Mouse (Mus musculus): ENCODE results near the gene Rnps1. TPM values are rescaled to one million over a fixed set of nuclear protein-coding genes. Genes with fewer than 3 reads are reported as not detected.
"Not testable (repeated sequence)": the region's sequence is repeated elsewhere in the genome, so short reads cannot be mapped to it uniquely, and the experiment has no call there.

The Rnps1 gene
- polyA plus RNA-seq, 1 experiment from 2014 or later, result 317 TPM

DNA sequence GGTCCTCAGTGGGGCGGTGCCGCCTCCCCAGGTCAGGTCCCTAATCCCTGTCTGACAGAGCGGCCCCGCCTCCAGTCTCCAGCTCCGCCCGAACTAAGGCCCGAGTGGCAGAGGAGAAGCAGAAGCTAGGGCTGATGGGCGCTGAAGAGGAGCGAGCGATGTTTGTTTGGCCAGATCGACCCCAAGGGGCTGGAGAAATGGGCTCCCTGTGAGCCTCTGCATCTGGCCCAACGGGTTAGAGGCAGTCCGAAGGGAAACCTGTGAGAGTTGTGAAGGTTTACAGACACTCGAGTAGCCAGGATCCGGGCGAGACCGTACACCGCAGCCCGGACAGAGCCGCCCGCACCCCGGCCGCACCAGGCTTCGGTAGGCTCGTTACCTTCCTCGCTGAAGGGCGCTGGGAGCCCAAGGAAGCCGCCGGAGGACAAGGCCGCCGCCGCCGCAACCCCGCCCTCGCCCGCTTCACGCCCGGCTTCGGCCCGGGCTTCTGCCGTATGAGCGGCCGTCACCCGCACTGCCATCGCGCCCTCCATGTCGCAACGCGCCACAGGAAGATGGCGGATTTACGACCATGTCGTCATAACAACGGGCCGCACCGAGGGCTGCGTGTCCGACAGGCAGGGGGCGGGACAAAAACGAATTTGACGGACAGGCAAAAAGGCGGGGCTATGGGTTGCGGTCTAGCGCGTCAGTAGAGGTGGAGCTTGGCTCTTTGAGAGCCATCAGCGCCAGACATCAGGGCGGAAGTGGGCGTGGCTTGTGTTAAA lies 40.6 kb downstream of the Rnps1 start:
- WGBS, result under 1% methylated on average over 67 of the region's 67 CpGs
- Histone ChIP-seq H3K4me2 (peak overlapping the region; percentile 65), H3K9me3 (no peaks in the 10 kb centered on the region), H3K27me3 (no peaks in the 10 kb centered on the region), H3K27ac (peak overlapping the region; percentile 97), H3K4me1 (peaks cover 14% of the 10 kb centered on the region), H3K36me3 (peaks cover 17% of the 10 kb centered on the region), H3K9ac (peak overlapping the region; percentile 95), H3K4me3 (peak overlapping the region; percentile 87)
- peak; percentile 91 for ATAC-seq (ENCODE audit: insufficient number of reproducible peaks, insufficient read depth, low FRiP score, low TSS enrichment, low read depth)

DNA sequence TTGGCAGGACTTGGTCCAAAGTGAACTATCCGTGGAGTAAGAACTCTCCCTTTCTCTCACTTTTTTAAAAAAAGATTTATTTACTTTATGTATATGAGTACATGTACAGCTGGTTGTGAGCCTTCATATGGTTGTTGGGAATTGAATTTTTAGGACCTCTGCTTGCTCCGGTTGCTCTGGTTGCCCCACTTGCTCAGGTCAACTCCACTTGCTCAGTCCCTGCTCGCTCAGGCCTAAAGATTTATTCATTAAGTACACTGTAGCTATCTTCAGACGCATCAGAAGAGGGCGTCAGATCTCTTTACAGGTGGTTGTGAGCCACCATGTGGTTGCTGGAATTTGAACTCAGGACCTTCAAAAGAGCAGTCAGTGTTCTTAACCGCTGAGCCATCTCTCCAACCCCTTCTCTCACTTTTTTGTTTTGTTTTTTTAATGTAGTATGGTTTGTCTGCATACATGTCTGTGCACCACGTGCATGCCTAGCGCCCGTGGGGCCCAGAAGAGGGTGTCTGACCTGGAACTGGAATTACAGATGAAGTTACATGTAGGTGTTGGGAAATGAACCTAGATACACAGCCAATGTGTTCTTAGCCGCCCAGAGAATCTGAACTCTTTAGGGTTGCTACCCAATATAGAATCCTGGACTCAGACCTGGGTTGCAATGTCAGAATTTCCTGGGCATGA lies 41.3 kb downstream of the Rnps1 start:
- not testable (repeated sequence) for H3K27me3 ChIP-seq; H3K9me3 ChIP-seq; H3K9ac ChIP-seq; ATAC-seq (ENCODE audit: insufficient number of reproducible peaks, insufficient read depth, low FRiP score, low TSS enrichment, low read depth); H3K36me3 ChIP-seq
- H3K27ac ChIP-seq, result peak overlapping the region; percentile 97
- peak overlapping the region; percentile 65 for H3K4me2 ChIP-seq
- WGBS, result 47% methylated on average over 10 of the region's 10 CpGs
- peaks cover 14% of the 10 kb centered on the region for H3K4me1 ChIP-seq
- peak overlapping the region; percentile 87 for H3K4me3 ChIP-seq

DNA sequence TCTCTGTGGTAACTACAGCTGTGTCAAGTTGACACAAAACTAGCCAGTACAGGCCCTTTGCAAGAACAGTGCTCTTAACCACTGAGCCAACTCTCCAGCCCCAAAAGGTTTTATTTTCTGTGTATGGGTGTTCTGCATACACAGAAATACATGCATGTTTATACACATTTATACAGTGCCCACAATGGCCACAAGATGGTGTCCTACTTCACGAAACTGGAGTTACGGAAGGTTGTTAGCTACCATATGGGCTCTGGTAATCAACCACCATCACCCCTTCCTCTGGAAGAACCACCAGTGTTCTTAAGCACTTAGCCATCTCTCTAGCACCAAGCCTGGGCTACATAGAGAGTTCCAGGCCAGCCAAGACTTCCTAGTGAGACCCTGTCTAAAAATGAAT lies 47.2 kb downstream of the Rnps1 start:
- no peaks in the 10 kb centered on the region for H3K4me1 ChIP-seq
- H3K27me3 ChIP-seq, result no peaks in the 10 kb centered on the region
- no peak overlapping the region for H3K4me2 ChIP-seq
- no peaks in the 10 kb centered on the region for H3K36me3 ChIP-seq
- no peak overlapping the region for H3K9ac ChIP-seq
- no peak overlapping the region for H3K4me3 ChIP-seq
- ATAC-seq (ENCODE audit: insufficient number of reproducible peaks, insufficient read depth, low FRiP score, low TSS enrichment, low read depth), result no peak
- 67% methylated on average over 2 of the region's 2 CpGs for WGBS
- no peaks in the 10 kb centered on the region for H3K9me3 ChIP-seq
- H3K27ac ChIP-seq, result no peak overlapping the region

DNA sequence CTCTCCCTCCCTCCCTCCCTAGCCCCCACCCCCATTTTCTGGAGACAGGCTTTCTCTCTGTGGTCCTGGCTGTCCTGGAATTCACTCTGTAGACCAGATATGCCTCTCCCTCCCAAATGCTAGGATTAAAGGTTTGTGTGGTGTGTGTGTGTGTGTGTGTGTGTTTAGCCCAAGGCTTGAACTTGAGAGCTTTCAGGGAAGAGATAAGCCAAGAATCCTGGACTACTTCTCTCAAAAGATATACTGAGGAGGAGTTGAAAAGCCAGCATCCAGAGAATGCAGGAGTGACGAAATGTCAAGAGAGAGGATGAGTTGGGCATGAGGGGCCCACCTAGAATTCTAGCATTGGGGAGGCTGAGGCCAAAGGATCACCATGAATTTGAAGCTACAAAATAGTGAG lies 48.6 kb downstream of the Rnps1 start:
- Histone ChIP-seq H3K27me3 (no peaks in the 10 kb centered on the region), H3K27ac (no peak overlapping the region), H3K4me2 (no peak overlapping the region), H3K36me3 (no peaks in the 10 kb centered on the region), H3K9ac (no peak overlapping the region), H3K4me3 (no peak overlapping the region), H3K4me1 (no peaks in the 10 kb centered on the region), H3K9me3 (no peaks in the 10 kb centered on the region)
- WGBS, result 78% methylated on average over 1 of the region's 1 CpGs
- no peak for ATAC-seq (ENCODE audit: insufficient number of reproducible peaks, insufficient read depth, low FRiP score, low TSS enrichment, low read depth)

DNA sequence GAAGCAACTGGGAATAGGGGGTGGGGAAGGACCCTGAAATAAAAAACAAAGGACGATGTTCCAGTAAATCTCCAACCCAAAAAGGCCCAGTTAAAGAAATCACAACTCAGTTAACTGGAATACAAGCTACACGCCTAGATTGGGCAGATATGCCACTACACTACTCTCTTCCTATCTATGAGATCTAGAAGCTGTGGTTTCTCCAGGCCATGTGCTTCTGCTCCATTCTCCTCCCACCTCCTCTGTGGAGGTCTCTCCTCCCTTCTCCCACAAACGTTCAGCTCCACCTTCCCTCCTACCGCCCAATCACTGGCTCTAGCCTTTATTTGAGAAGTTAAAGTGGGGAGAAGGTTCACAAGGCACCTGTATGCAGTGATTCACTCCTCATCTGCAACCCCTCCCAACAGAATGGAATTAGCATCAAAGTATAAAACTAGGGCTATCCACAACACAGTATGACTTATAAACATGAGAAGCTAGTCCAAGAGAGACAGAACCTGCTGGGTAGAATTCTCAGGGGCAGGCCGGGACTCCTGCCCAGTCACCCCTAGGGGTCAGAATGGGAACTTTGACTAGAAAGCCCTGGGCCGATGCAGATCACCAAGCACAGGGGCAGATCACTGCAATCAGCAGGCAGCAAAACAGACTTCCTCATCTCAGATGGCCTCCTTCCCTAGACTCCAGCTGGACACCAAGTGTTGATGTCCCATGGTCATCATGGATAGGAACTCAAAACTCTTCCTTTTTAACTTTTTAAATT lies 49.2 kb downstream of the Rnps1 start:
- no peak for ATAC-seq (ENCODE audit: insufficient number of reproducible peaks, insufficient read depth, low FRiP score, low TSS enrichment, low read depth)

DNA sequence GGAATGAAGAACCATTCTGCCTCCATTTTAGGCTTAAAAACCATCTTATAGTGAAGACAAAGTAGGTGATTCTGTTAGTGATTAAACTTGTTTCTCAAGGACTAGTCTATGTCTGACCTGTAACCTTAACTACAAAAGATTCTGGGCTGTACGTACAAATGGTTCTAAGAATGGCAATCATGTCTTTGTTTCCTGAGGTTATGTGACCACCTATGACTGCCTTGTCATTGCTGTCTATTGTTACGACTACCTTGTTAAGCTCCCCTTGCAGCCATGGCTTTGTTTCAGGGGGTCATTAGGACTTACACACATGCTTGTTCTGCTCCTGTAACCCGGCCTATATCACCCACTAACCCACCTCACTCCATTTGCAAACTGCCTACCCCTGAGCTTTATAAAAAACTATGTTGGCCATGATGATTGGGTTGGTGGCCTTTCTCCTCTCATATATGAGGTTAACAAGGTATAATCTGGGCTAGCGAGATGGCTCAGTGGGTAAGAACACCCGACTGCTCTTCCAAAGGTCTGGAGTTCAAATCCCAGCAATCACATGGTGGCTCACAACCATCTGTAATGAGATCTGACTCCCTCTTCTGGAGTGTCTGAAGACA lies 54.4 kb downstream of the Rnps1 start:
- H3K27ac ChIP-seq, result no peak overlapping the region
- H3K27me3 ChIP-seq, result no peaks in the 10 kb centered on the region
- H3K9me3 ChIP-seq, result no peaks in the 10 kb centered on the region
- peaks cover 6% of the 10 kb centered on the region for H3K36me3 ChIP-seq
- ATAC-seq (ENCODE audit: insufficient number of reproducible peaks, insufficient read depth, low FRiP score, low TSS enrichment, low read depth), result no peak
- H3K4me1 ChIP-seq, result peaks cover 31% of the 10 kb centered on the region
- H3K9ac ChIP-seq, result no peak overlapping the region
- no peak overlapping the region for H3K4me3 ChIP-seq
- no peak overlapping the region for H3K4me2 ChIP-seq
- WGBS, result 87% methylated on average over 5 of the region's 5 CpGs

More for the DNA sequence above, 49.2 kb downstream of the Rnps1 start:
- no peaks in the 10 kb centered on the region for H3K27me3 ChIP-seq
- no peak overlapping the region for H3K27ac ChIP-seq
- no peaks in the 10 kb centered on the region for H3K36me3 ChIP-seq
- no peaks in the 10 kb centered on the region for H3K9me3 ChIP-seq
- no peaks in the 10 kb centered on the region for H3K4me1 ChIP-seq
- WGBS, result 50% methylated on average over 6 of the region's 6 CpGs
- no peak overlapping the region for H3K4me2 ChIP-seq
- H3K9ac ChIP-seq, result no peak overlapping the region
- H3K4me3 ChIP-seq, result no peak overlapping the region

DNA sequence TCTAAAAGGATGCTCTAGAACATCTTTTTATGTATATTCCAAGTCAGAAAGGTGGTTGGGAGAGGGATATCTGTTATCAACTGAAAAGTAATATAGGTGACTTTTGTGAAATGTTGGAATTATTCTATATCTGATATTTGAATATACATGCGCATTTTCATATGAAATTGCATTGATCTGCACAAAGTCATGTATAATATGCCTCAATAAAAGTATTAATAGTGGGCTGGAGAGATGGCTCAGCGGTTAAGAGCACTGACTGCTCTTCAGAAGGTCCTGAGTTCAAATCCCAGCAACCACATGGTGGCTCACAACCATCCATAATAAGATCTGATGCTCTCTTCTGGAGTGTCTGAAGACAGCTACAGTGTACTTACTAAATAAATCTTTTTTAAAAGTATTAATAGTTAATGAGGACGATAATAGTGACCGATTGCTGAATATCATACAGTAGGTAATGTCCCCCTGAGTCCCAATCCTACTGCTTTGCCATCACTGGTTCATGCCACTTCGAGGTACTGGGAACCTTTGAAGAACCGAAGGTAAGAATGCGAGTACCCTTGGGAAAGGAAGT lies 55.1 kb downstream of the Rnps1 start:
- Histone ChIP-seq H3K36me3 (peaks cover 13% of the 10 kb centered on the region), H3K27ac (peak overlapping the region; percentile 82), H3K9me3 (no peaks in the 10 kb centered on the region), H3K4me1 (peaks cover 37% of the 10 kb centered on the region), H3K4me2 (peak overlapping the region; percentile 99), H3K9ac (peak overlapping the region; percentile 91), H3K27me3 (no peaks in the 10 kb centered on the region), H3K4me3 (peak overlapping the region; percentile 86)
- WGBS, result 17% methylated on average over 7 of the region's 7 CpGs
- ATAC-seq (ENCODE audit: insufficient number of reproducible peaks, insufficient read depth, low FRiP score, low TSS enrichment, low read depth), result no peak

DNA sequence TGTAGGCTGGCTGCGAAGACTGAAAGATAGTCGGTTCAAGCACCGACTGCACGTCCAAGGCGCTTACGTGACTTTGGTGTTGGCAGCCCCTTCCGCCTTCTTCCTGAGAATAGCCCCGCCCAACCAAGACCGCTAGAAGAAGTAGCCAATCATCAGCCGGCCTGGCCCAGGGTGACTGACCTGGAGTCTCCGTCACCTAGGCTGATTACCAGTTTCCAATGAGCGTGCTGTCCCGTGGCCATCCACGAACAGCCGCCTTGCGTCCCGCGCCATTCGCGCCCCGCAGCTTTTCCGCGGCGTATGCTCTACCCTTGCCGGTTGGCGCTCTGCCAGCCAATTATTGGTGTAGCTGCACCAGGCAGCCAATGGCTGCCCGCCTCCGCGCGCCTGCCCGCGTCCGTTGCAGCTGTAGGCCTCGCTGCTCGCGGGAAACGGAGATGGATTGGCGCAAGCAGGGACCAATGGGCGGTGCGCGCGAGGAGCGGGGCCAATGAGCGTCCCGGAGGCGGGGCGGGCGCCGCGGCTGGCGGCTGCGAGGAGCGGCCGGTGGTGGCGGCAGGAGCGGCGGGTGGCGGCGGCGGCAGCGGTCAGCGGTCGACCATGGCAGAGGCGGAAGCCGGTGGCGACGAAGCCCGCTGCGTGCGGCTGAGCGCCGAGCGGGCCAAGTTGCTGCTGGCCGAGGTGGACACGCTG lies 55.7 kb downstream of the Rnps1 start, which contains the start of the genes E4f1 and Pgp:
TSS of gene E4f1 (minus strand) at position 404 of the 693 bp plus-strand sequence.
TSS of gene Pgp (plus strand) at position 483 of the 693 bp plus-strand sequence.
- no peaks in the 10 kb centered on the region for H3K27me3 ChIP-seq
- ATAC-seq (ENCODE audit: insufficient number of reproducible peaks, insufficient read depth, low FRiP score, low TSS enrichment, low read depth), result peak; percentile 96
- H3K4me1 ChIP-seq, result peaks cover 40% of the 10 kb centered on the region
- H3K9ac ChIP-seq, result peak within 1 kb of the TSS; percentile 91
- H3K36me3 ChIP-seq, result peaks cover 19% of the 10 kb centered on the region
- H3K9me3 ChIP-seq, result no peaks in the 10 kb centered on the region
- peak within 1 kb of the TSS; percentile 82 for H3K27ac ChIP-seq
- peak within 1 kb of the TSS; percentile 86 for H3K4me3 ChIP-seq
- under 1% methylated on average over 75 of the region's 75 CpGs for WGBS
- peak within 1 kb of the TSS; percentile 99 for H3K4me2 ChIP-seq

DNA sequence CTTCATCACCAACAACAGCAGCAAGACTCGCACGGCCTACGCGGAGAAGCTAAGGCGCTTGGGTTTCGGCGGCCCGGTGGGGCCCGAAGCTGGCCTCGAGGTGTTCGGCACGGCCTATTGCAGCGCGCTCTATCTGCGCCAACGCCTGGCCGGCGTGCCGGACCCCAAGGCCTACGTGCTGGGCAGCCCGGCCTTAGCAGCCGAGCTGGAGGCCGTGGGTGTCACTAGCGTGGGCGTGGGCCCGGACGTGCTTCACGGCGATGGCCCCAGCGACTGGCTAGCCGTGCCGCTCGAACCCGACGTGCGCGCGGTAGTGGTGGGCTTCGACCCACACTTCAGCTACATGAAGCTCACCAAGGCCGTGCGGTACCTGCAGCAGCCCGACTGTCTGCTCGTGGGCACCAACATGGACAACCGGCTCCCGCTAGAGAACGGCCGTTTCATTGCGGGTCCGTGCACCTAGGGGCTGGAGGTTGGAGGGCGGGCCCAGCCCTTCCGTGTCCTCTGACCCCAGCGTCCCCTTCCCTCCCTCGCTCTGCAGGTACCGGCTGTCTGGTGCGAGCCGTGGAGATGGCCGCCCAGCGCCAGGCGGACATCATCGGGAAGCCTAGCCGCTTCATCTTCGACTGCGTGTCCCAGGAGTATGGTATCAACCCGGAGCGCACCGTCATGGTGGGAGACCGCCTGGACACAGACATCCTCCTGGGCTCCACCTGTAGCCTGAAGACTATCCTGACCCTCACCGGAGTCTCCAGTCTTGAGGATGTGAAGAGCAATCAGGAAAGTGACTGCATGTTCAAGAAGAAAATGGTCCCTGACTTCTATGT lies 56.5 kb downstream of the Rnps1 start:
- Histone ChIP-seq H3K4me1 (peaks cover 42% of the 10 kb centered on the region), H3K27me3 (no peaks in the 10 kb centered on the region), H3K4me2 (peak overlapping the region; percentile 99), H3K4me3 (peak overlapping the region; percentile 86), H3K9ac (peak overlapping the region; percentile 91), H3K9me3 (no peaks in the 10 kb centered on the region), H3K36me3 (peaks cover 28% of the 10 kb centered on the region), H3K27ac (peak overlapping the region; percentile 82)
- peak; percentile 0; the same call in 1 of the 2 replicates for ATAC-seq (ENCODE audit: insufficient number of reproducible peaks, insufficient read depth, low FRiP score, low TSS enrichment, low read depth)
- 1% methylated on average over 68 of the region's 68 CpGs for WGBS

DNA sequence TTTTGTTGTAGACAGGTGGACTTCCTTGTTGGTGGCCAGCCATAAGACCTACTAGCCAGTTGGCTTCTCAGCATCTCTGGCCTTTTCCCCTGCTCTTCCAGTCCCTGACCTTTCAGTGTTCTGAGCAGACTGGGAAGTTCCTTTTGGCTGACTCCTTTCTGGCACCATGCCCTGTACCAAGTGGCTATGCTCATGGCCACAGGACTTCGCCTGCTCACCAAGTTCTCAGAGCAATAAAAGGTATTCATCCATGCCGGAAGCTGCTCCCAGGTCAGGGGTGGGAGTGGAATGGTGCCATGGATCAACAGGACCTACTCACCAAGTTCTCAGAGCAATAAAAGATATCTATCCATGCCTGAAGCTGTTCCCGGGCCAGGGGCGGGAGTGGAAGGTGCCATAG lies 58.1 kb downstream of the Rnps1 start:
- 89% methylated on average over 4 of the region's 4 CpGs for WGBS
- peak overlapping the region; percentile 99 for H3K4me2 ChIP-seq
- H3K4me3 ChIP-seq, result peak overlapping the region; percentile 86

More for the DNA sequence above, 58.1 kb downstream of the Rnps1 start:
- H3K27me3 ChIP-seq, result no peaks in the 10 kb centered on the region
- no peak overlapping the region for H3K27ac ChIP-seq
- no peak for ATAC-seq (ENCODE audit: insufficient number of reproducible peaks, insufficient read depth, low FRiP score, low TSS enrichment, low read depth)
- H3K36me3 ChIP-seq, result peaks cover 40% of the 10 kb centered on the region
- H3K4me1 ChIP-seq, result peaks cover 45% of the 10 kb centered on the region
- H3K9ac ChIP-seq, result peak overlapping the region; percentile 91
- no peaks in the 10 kb centered on the region for H3K9me3 ChIP-seq
